Mouse (Mus musculus): Measurements from ENCODE around the gene Strap. TPM values are rescaled to one million over a fixed set of nuclear protein-coding genes. Genes with fewer than 3 reads are reported as not detected.

The Strap gene
- 14.3 and 40.9 TPM in 2 replicates for polyA plus RNA-seq (2012; rRNA removed)

GRCm38 (mm10) chr6:137734846-137735609 is at the start of gene Strap:
Gene Strap, plus strand, starts transcription at chr6:137735078.

GRCm38 (mm10) chr6:137754056-137754856 is 19.4 kb downstream of the Strap start, which contains the start of gene Dera:
Gene Dera, plus strand, starts transcription at chr6:137754546.

Other genes starting within 250 kb of the Strap start
- gene Eps8, start 80.2 kb upstream of the Strap start, polyA plus RNA-seq (2012; rRNA removed) = 4.2 and 5.9 TPM in 2 replicates
- 3.3 and 3.7 TPM in 2 replicates for gene Dera, start 19.5 kb downstream of the Strap start, polyA plus RNA-seq (2012; rRNA removed)

All from stomach, adult 2 months (tissue).